Mouse (Mus musculus) lung, adult 2 months (tissue): Measurements from ENCODE around the gene Ngfr.
"Not testable (repeated sequence)": the region's sequence is repeated elsewhere in the genome, so short reads cannot be mapped to it uniquely, and the experiment has no call there.

Source experiments
- CTCF ChIP-seq: fragments of 200-500 bp; IDR thresholded peaks from 2 replicates; pipeline ENCODE4 v1.5.1; 2011; ENCODE audit warnings: mild to moderate bottlenecking, low read length, control low read depth; ENCODE audit not compliant: insufficient read depth
- POLR2A ChIP-seq: fragments of 200-500 bp; IDR thresholded peaks from 2 replicates; pipeline ENCODE4 v1.6.1; 2011; ENCODE audit warnings: low read depth, mild to moderate bottlenecking, control low read depth, low read length, borderline replicate concordance; ENCODE audit errors: extremely low read depth

DNA sequence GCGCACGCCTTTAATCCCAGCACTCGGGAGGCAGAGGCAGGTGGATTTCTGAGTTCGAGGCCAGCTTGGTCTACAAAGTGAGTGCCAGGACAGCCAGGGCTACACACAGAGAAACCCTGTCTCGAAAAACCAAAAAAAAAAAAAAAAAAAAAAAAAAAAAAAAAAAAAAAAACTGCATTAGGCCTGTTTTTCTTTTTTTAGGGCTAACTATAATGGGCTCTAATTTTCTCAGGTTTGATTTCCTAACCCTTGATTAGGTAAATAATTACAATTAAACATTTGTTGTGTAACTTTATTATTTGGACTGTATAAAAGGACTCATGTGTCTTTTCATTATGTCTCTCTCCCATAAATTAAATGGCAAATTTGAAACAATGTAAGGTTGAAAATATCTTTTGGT, 19.8 kb upstream of the Ngfr start:
- not testable (repeated sequence) for TF ChIP-seq POLR2A, CTCF
